Mouse (Mus musculus) layer of hippocampus, adult 18-20 months (tissue): ENCODE results near the gene Gm49388. TPM values are rescaled to one million over a fixed set of nuclear protein-coding genes. Genes with fewer than 3 reads are reported as not detected.
A peak's percentile ranks its signal among the peaks of the same experiment; 100 is the strongest.
"Not testable (repeated sequence)": the region's sequence is repeated elsewhere in the genome, so short reads cannot be mapped to it uniquely, and the experiment has no call there.

Source experiments
- DNase-seq, 2 experiments: peaks; one replicate each; pipeline ENCODE4 v3.0.0; 2022; ENCODE audit warnings: low spot score in 2 of 2
- total RNA-seq, 2 experiments: library from RNA; stranded (reverse); gene quantifications; 2 replicates each; pipeline ENCODE4 v1.2.3; 2021

Gm49388 gene
- total RNA-seq, 2 experiments from 2014 or later = 4.1 to 5.2 TPM

- DNase-seq = no peak
Observed at GRCm38 (mm10) chr7:127837473-127837872, 52.1 kb downstream of the Gm49388 start.

GRCm38 (mm10) chr7:127837878-127838277 lies 52.5 kb downstream of the Gm49388 start:
- not testable (repeated sequence) for DNase-seq

- DNase-seq = not testable (repeated sequence)
Observed at GRCm38 (mm10) chr7:127840031-127840430, 54.6 kb downstream of the Gm49388 start.

GRCm38 (mm10) chr7:127840886-127841285 lies 55.5 kb downstream of the Gm49388 start:
- DNase-seq = peak in 1 of 2 experiments; percentile 59

- peak; percentile 94 to 97 for DNase-seq
Observed at GRCm38 (mm10) chr7:127841340-127842000, 56.1 kb downstream of the Gm49388 start.

GRCm38 (mm10) chr7:127842001-127842718 lies 56.8 kb downstream of the Gm49388 start:
- DNase-seq = peak; percentile 73 to 83

GRCm38 (mm10) chr7:127849973-127850875 lies 64.8 kb downstream of the Gm49388 start:
- no peak for DNase-seq

GRCm38 (mm10) chr7:127850906-127851305 lies 65.5 kb downstream of the Gm49388 start:
- DNase-seq = no peak

Other genes with a start within 250 kb of the Gm49388 start
- 1 to 10 TPM in 1 of 2 experiments, not detected in 1; 1.6 TPM for gene Tmem265, start 224.2 kb upstream of the Gm49388 start, total RNA-seq
- gene Phkg2, start 212.3 kb upstream of the Gm49388 start, total RNA-seq = 10 to 100 TPM; 76.7 to 80.5 TPM
- gene Ccdc189, start 197.0 kb upstream of the Gm49388 start, total RNA-seq = 10 to 100 TPM in 1 of 2 experiments, 1 to 10 TPM in 1; 9.5 to 10.4 TPM
- gene Rnf40, start 196.8 kb upstream of the Gm49388 start, total RNA-seq = 10 to 100 TPM; 67.4 to 67.9 TPM
- 10 to 100 TPM; 20.1 to 21.6 TPM for gene Zfp629, start 169.8 kb upstream of the Gm49388 start, total RNA-seq
- 10 to 100 TPM; 34.4 to 34.6 TPM for gene Bcl7c, start 76.7 kb upstream of the Gm49388 start, total RNA-seq
- gene Ctf1, start 72.9 kb upstream of the Gm49388 start, total RNA-seq = 1 to 10 TPM; 3.5 to 4.6 TPM
- not detected for gene Ctf2, start 53.4 kb upstream of the Gm49388 start, total RNA-seq
- gene Fbxl19, start 41.1 kb upstream of the Gm49388 start, total RNA-seq = 10 to 100 TPM; 59.2 to 59.7 TPM
- gene Orai3, start 15.8 kb upstream of the Gm49388 start, total RNA-seq = 10 to 100 TPM; 25.9 to 29.3 TPM
- 10 to 100 TPM; 35.4 to 44.6 TPM for gene Setd1a, start 8.9 kb upstream of the Gm49388 start, total RNA-seq
- gene Hsd3b7, start 15.0 kb downstream of the Gm49388 start, total RNA-seq = 1 to 10 TPM; 6.3 to 7.8 TPM
- gene Stx4a, start 38.7 kb downstream of the Gm49388 start, total RNA-seq = 10 to 100 TPM; 65.6 to 68.6 TPM
- 100 to 1,000 TPM; 335 to 338 TPM for gene Stx1b, start 38.9 kb downstream of the Gm49388 start, total RNA-seq
- 10 to 100 TPM; 34.6 to 35.9 TPM for gene Zfp646, start 90.6 kb downstream of the Gm49388 start, total RNA-seq
- gene Zfp668, start 91.2 kb downstream of the Gm49388 start, total RNA-seq = 10 to 100 TPM; 20.9 to 25.7 TPM
- 1 to 10 TPM; 2.8 to 3.3 TPM for gene Prss53, start 105.4 kb downstream of the Gm49388 start, total RNA-seq
- not detected for gene Gm21974, start 109.8 kb downstream of the Gm49388 start, total RNA-seq
- 10 to 100 TPM; 22.9 to 30.8 TPM for gene Vkorc1, start 110.0 kb downstream of the Gm49388 start, total RNA-seq
- gene Bckdk, start 118.5 kb downstream of the Gm49388 start, total RNA-seq = 10 to 100 TPM; 41.4 to 42.4 TPM
- 10 to 100 TPM; 29.8 to 30.9 TPM for gene Kat8, start 126.9 kb downstream of the Gm49388 start, total RNA-seq
- under 1 TPM; 0.25 to 0.46 TPM for gene Prss8, start 144.5 kb downstream of the Gm49388 start, total RNA-seq
- gene Prss36, start 161.1 kb downstream of the Gm49388 start, total RNA-seq = 10 to 100 TPM; 10.3 to 10.5 TPM
- 100 to 1,000 TPM; 279 to 285 TPM for gene Fus, start 181.8 kb downstream of the Gm49388 start, total RNA-seq
- 1 to 10 TPM; 2.1 to 3.2 TPM for gene Pycard, start 208.3 kb downstream of the Gm49388 start, total RNA-seq
- gene Trim72, start 218.3 kb downstream of the Gm49388 start, total RNA-seq = under 1 TPM; 0.32 to 0.58 TPM